Mouse (Mus musculus) urinary bladder, postnatal 36 days (tissue): ENCODE data around the gene Hint1.
A peak's percentile ranks its signal among the peaks of the same experiment; 100 is the strongest.
"Not testable (repeated sequence)": the region's sequence is repeated elsewhere in the genome, so short reads cannot be mapped to it uniquely, and the experiment has no call there.

Experiments
- DNase-seq, 2 experiments: peaks; one replicate each; pipeline ENCODE4 v3.0.0; 2022; ENCODE audit warnings: low spot score in 2 of 2, mixed read lengths in 1 of 2

Hint1 gene

GRCm38 (mm10) chr11:54866119-54867048, at the start of gene Hint1:
Gene Hint1, plus strand, starts transcription at chr11:54866383.
- peak; percentile 92 to 93 for DNase-seq

- DNase-seq: no peak
Observed at GRCm38 (mm10) chr11:54817449-54817848, 48.7 kb upstream of the Hint1 start.

- DNase-seq: no peak
Observed at GRCm38 (mm10) chr11:54819489-54819888, 46.7 kb upstream of the Hint1 start.

DNA sequence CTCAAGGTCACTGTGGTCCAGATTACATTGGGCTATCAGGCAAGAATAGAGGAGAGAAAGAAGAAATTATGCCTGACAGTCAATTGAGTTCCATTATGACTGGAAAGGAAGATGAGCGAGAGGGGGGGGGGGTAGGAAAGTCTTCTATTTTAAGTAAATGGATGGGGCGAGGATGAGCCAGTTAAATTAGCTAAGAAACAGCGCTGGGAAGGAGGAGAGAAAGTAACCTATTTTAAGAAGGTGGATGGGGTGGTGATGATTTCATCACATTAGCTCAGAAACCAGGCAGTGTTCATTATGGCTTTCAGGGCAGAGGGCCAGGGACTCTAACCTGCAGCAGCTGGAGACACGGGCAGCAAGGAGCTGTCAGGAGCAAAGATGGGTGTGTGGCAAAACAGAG, 42.7 kb upstream of the Hint1 start:
- DNase-seq: no peak

GRCm38 (mm10) chr11:54825774-54826173, 40.4 kb upstream of the Hint1 start:
- no peak for DNase-seq

- no peak for DNase-seq
Observed at GRCm38 (mm10) chr11:54826819-54827218, 39.4 kb upstream of the Hint1 start.

DNA sequence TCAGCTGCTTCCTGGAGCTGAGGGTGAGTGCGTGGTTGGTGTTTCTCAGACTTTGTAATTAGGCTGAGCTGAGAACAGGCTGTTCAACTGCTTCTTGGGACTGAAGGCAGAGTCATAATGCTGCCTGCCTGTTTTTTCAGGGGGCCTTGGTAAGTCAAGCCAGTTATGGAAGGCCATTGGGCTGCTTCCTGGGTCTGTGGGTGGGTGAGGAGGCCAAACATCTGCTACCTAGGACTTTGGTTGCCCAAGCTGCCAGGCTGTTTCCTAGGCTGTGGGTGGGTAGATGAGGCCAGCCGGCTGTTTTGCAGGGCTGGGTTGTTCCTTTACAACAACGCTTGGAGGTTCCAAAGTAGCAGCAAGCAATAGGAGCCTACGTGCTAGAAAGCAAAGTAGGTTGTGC, 32.4 kb upstream of the Hint1 start:
- no peak for DNase-seq

GRCm38 (mm10) chr11:54834596-54834995, 31.6 kb upstream of the Hint1 start:
- no peak for DNase-seq

GRCm38 (mm10) chr11:54836106-54836505, 30.1 kb upstream of the Hint1 start:
- DNase-seq: peak in 1 of 2 experiments; percentile 23

DNA sequence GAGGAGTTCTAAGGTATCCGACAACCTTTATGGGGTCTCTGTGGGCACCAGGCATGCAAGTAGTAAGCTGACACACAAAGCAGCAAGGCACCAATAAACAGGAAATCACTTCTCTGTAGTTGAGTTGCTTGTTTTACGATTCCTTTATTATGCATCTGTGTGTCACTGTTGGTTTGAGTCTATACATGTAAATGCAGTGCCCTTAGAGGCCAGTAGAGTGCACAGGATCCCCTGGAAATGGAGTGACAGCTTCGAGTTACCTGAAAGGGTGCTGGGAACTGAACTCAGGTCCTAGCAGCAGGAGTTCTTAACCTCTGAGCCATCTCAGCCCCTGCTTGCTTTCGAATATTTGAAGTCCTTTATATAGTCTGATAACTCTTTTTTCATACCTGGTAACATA, 26.5 kb upstream of the Hint1 start:
- DNase-seq: no peak

GRCm38 (mm10) chr11:54840891-54841290, 25.3 kb upstream of the Hint1 start:
- DNase-seq: no peak

DNA sequence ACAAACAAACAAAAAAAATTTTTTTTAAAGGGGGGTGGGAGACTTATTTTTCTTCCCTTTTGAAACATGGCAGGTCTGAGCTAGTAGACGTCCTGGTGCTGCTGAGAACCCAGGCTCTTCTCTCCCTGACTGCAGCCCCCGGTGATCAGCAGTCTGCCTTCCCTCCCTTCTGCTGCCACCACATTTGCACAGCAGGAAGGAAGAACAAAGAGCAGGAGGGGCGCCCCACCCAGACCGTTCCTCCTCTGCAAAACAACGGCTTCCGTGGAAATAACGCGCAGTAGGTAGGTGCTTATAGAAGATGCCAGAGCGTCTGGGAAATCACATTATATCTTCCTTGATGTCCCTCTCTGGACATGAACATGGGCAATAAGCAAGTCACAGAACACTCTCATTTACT, 21.8 kb upstream of the Hint1 start:
- no peak for DNase-seq

DNA sequence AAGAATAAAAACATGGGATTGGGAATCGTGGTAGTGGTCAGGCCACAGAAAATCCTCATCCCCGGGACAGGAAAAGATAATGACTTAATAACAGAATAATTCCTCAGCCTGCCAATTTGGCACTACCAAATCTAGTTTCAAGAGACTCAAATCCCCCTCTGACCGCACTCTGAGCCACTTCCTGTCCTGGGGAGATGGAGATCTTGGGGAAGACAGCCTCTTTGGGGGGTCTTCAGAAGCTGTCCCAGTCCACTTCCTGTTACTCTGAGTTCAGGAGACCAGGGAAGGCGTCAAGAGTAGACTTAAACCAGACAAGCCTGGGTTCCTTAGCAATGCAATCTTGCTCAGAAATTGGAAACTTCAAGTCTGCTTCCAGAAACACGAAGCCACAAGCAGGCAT, 21.2 kb upstream of the Hint1 start:
- DNase-seq: no peak

GRCm38 (mm10) chr11:54845470-54846442, 20.4 kb upstream of the Hint1 start:
- DNase-seq: no peak

- no peak for DNase-seq
Observed at GRCm38 (mm10) chr11:54849961-54850758, 16.0 kb upstream of the Hint1 start.

GRCm38 (mm10) chr11:54851656-54852055, 14.5 kb upstream of the Hint1 start:
- DNase-seq: no peak

- DNase-seq: not testable (repeated sequence)
Observed at GRCm38 (mm10) chr11:54858880-54859279, 7.3 kb upstream of the Hint1 start.

DNA sequence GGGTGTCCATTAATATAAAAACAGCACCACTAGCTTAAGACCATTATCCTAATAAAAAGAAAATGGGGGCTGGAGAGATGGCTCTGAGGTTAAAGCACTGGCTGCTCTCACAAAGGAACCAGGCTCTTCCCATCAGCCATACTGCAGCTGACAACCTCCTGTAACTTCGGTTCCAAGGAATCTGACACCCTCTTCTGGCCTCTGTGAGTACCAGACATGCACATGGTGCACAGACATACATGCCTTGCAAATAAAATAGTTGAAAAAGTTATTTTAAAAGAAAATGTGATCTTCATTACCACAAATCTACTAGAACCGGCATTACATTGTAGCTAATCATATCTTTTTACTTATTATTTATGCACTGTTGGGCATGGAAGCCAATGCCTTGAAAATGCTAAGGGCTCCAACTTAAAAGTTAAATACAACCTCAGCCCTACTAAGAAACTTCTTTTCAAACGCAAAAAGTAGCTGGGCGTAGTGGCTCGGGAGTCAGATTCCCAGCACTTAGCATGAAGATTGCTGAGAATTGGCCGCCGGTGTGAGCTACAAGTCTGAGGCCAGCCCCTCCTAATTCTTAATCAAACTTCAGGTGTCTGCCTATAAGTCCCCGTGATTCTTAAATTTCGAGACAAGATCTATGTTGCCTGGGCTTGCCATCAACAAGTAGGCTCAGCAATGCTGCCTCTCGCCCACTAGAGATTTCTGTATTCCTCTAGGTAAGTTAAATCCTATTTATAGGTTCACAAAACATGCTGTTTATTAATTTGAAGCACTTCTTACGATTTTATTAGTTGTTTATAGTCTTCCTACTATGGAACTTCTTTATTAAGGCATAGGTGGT, 6.6 kb upstream of the Hint1 start:
- no peak for DNase-seq

GRCm38 (mm10) chr11:54860256-54861038, 5.7 kb upstream of the Hint1 start, which contains the start of gene Lyrm7:
Gene Lyrm7, minus strand, starts transcription at chr11:54860916.
- DNase-seq: peak; percentile 90 to 96
